ENCODE assay signal across 8 mouse cellular contexts in the genomic region with DNA sequence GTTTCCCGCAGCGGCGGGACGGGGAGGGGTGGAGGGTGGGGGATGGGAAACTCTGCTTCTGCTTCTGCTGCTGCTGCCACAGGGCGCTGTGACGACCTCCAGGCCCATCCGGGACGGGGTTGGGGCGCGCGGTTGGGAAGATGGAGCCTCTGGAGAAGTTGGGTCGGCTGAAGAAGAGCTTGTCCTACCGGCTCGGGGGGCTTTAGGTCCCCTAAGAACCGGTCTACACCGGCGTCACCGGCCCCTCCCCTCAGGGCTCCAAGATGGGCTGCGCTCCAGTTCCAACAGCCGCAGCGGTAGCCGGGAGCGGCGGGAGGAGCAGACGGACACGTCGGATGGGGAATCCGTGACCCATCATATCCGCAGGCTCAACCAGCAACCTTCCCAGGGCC. TPM values are rescaled to one million over a fixed set of nuclear protein-coding genes. Genes with fewer than 3 reads are reported as not detected.
DNase-seq lines count a peak whose midpoint lies in the region; ATAC-seq and TF ChIP-seq lines count a peak whose summit lies in the region.

No protein-coding gene starts in this region.

- H3K4me3 ChIP-seq in hindbrain, embryonic 13.5 days, result peak overlapping the region; percentile 91
- H3K4me3 ChIP-seq in left cerebral cortex, adult 2 months, result peak overlapping the region; percentile 79

- ATAC-seq in hindbrain, embryonic 13.5 days (ENCODE audit: low FRiP score), result peak; percentile 41

- under 1% methylated on average over 25 of the region's 29 CpGs for WGBS in hindbrain, embryonic 13.5 days

- peak overlapping the region; percentile 95 for H3K27ac ChIP-seq in hindbrain, embryonic 13.5 days
- H3K27ac ChIP-seq in left cerebral cortex, adult 2 months, result peak overlapping the region; percentile 95

- H3K9ac ChIP-seq in hindbrain, embryonic 13.5 days, result peak overlapping the region; percentile 93

- intact Hi-C loops in left cerebral cortex, adult 2 months (cut with DNase I), result no loop called here

- no peaks in the 10 kb centered on the region for H3K27me3 ChIP-seq in hindbrain, embryonic 13.5 days

- peak overlapping the region; percentile 70 for H3K4me2 ChIP-seq in hindbrain, embryonic 13.5 days

- peaks cover 44% of the 10 kb centered on the region for H3K36me3 ChIP-seq in hindbrain, embryonic 13.5 days

- H3K4me1 ChIP-seq in hindbrain, embryonic 13.5 days (replicated peaks), result peaks cover 24% of the 10 kb centered on the region

- TF ChIP-seq CTCF in left cerebral cortex, adult 2 months (IDR thresholded peaks at IDR 0.05), result no peak

- DNase-seq in adrenal gland, adult (ENCODE audit: inconsistent age in 2 of 2, low spot score in 1 of 2), result peak; percentile 69 to 87
- DNase-seq in cerebellum, postnatal 10 days, result peak; percentile 79 to 84
- DNase-seq in gastrocnemius, adult 18-20 months (ENCODE audit: low spot score), result peak; percentile 48
- peak; percentile 60 to 62 for DNase-seq in left cerebral cortex, adult 2 months (ENCODE audit: extremely low spot score in 1 of 2, low spot score in 2 of 2)
- DNase-seq in lung, postnatal 25 days (ENCODE audit: low spot score), result peak; percentile 34
- DNase-seq in right cerebral cortex, postnatal 4 days, result peak; percentile 73
- DNase-seq in thymus, postnatal 0 days (ENCODE audit: low spot score), result no peak

- H3K9me3 ChIP-seq in hindbrain, embryonic 13.5 days, result no peaks in the 10 kb centered on the region

RNA-seq across cellular contexts. Expression of a gene that starts 0.3 kb away (rescaled TPM):
- 1 to 10 TPM; 2.1 to 3.2 TPM for total RNA-seq in gastrocnemius, adult 18-20 months (2021)
- 72.8 and 73.5 TPM in 2 replicates for polyA plus RNA-seq in hindbrain, embryonic 13.5 days (2015; fragmentation: Nextera tagmentation; extraction: Ambion mirVana)
- total RNA-seq in left cerebral cortex, adult 2 months (2021), result 10 to 100 TPM; 40.8 to 43.9 TPM
- polyA plus RNA-seq in thymus, postnatal 0 days (2015; fragmentation: Nextera tagmentation; extraction: Ambion mirVana), result 22.0 TPM in 2 replicates

RNA-seq across cellular contexts. Expression of a gene that starts 0.7 kb away (rescaled TPM):
- total RNA-seq in gastrocnemius, adult 18-20 months (2021), result 10 to 100 TPM; 20.2 to 26.0 TPM
- 53.6 and 53.7 TPM in 2 replicates for polyA plus RNA-seq in hindbrain, embryonic 13.5 days (2015; fragmentation: Nextera tagmentation; extraction: Ambion mirVana)
- total RNA-seq in left cerebral cortex, adult 2 months (2021), result 100 to 1,000 TPM; 186 TPM
- polyA plus RNA-seq in thymus, postnatal 0 days (2015; fragmentation: Nextera tagmentation; extraction: Ambion mirVana), result 38.6 and 42.4 TPM in 2 replicates

RNA-seq across cellular contexts. Expression of a gene that starts 10.8 kb away (rescaled TPM):
- 10 to 100 TPM; 73.4 to 74.3 TPM for total RNA-seq in gastrocnemius, adult 18-20 months (2021)
- 96.6 and 103 TPM in 2 replicates for polyA plus RNA-seq in hindbrain, embryonic 13.5 days (2015; fragmentation: Nextera tagmentation; extraction: Ambion mirVana)
- total RNA-seq in left cerebral cortex, adult 2 months (2021), result 10 to 100 TPM; 70.4 to 72.6 TPM
- polyA plus RNA-seq in thymus, postnatal 0 days (2015; fragmentation: Nextera tagmentation; extraction: Ambion mirVana), result 102 and 114 TPM in 2 replicates

RNA-seq across cellular contexts. Expression of a gene that starts 40.0 kb away (rescaled TPM):
- 1 to 10 TPM in 1 of 2 experiments, under 1 TPM in 1; 0.98 to 1.5 TPM for total RNA-seq in gastrocnemius, adult 18-20 months (2021)
- polyA plus RNA-seq in hindbrain, embryonic 13.5 days (2015; fragmentation: Nextera tagmentation; extraction: Ambion mirVana), result 8.8 and 9.5 TPM in 2 replicates
- 1 to 10 TPM; 1.1 to 2.5 TPM for total RNA-seq in left cerebral cortex, adult 2 months (2021)
- 4.2 and 6.5 TPM in 2 replicates for polyA plus RNA-seq in thymus, postnatal 0 days (2015; fragmentation: Nextera tagmentation; extraction: Ambion mirVana)

RNA-seq across cellular contexts. Expression of a gene that starts 52.3 kb away (rescaled TPM):
- total RNA-seq in gastrocnemius, adult 18-20 months (2021), result 1 to 10 TPM; 7.0 to 9.4 TPM
- 3.2 and 3.3 TPM in 2 replicates for polyA plus RNA-seq in hindbrain, embryonic 13.5 days (2015; fragmentation: Nextera tagmentation; extraction: Ambion mirVana)
- 10 to 100 TPM; 13.6 to 17.2 TPM for total RNA-seq in left cerebral cortex, adult 2 months (2021)
- polyA plus RNA-seq in thymus, postnatal 0 days (2015; fragmentation: Nextera tagmentation; extraction: Ambion mirVana), result 136 and 163 TPM in 2 replicates

Comparison
In these comparisons a context has a peak if more than half of its experiments do, and no peak if none do; other contexts are left out.
1. RNA of a gene that starts 0.3 kb away (total RNA-seq): 40.8 to 43.9 TPM in left cerebral cortex, adult 2 months; 2.1 to 3.2 TPM in gastrocnemius, adult 18-20 months; every median in the first group is over 4 times any median in the second.
2. RNA of a gene that starts 0.7 kb away (total RNA-seq): 186 TPM in left cerebral cortex, adult 2 months; 20.2 to 26.0 TPM in gastrocnemius, adult 18-20 months; every median in the first group is over 4 times any median in the second.